Mouse (Mus musculus) brain, embryonic 14.5 days (tissue): ENCODE data around the gene Prrt4.

Source experiments
- CTCF ChIP-seq: fragments of 200-500 bp; IDR thresholded peaks from 2 replicates; pipeline ENCODE4 v1.5.1; 2012; ENCODE audit warnings: inconsistent platforms, mild to moderate bottlenecking, moderate library complexity, borderline replicate concordance; ENCODE audit not compliant: insufficient read depth, insufficient read length; ENCODE audit errors: extremely low read depth
- POLR2A ChIP-seq: fragments of 200-500 bp; IDR thresholded peaks from 2 replicates; pipeline ENCODE4 v1.6.1; 2012; ENCODE audit warnings: mild to moderate bottlenecking, inconsistent platforms, borderline replicate concordance; ENCODE audit not compliant: poor library complexity, insufficient read depth, insufficient read length, severe bottlenecking; ENCODE audit errors: extremely low read depth

DNA sequence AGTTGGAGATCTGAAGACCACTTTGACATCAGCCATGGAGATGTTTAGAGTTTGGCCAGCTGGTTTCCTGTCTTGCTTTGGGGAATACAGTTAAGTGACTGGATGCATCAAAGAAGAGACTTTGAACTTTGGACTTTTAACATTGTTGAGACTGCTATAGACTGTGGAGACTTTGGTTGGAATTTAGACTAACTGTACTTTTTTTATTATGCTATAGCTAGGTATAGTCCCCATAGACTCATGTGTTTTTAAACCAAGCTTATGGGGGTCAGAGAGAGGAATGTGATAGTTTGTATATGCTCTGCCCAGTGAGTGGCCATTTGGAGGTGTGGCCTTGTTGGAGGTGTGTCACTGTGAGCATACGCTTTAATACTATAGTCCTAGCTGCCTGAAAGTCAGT lies 29.4 kb downstream of the Prrt4 start:
- TF ChIP-seq CTCF (no peak), POLR2A (no peak)
